Mouse (Mus musculus): ENCODE measurements around the gene Ktn1. TPM values are rescaled to one million over a fixed set of nuclear protein-coding genes. Genes with fewer than 3 reads are reported as not detected.

The Ktn1 gene
- total RNA-seq, 4 experiments from 2014 or later: 81.6 to 87.6 (median 86.2) TPM

GRCm38 (mm10) chr14:47754253-47754897 lies 106.1 kb downstream of the Ktn1 start:
- no peak for DNase-seq (ENCODE audit: low spot score in 2 of 2)

- DNase-seq (ENCODE audit: low spot score in 2 of 2): no peak
Measured at GRCm38 (mm10) chr14:47756411-47757065, 108.3 kb downstream of the Ktn1 start.

- no peak for DNase-seq (ENCODE audit: low spot score in 2 of 2)
Measured at GRCm38 (mm10) chr14:47765192-47765591, 116.9 kb downstream of the Ktn1 start.

- DNase-seq (ENCODE audit: low spot score in 2 of 2): no peak
Measured at GRCm38 (mm10) chr14:47765796-47766195, 117.5 kb downstream of the Ktn1 start.

- no peak for DNase-seq (ENCODE audit: low spot score in 2 of 2)
Measured at GRCm38 (mm10) chr14:47766373-47766772, 118.1 kb downstream of the Ktn1 start.

GRCm38 (mm10) chr14:47771496-47771895 lies 123.2 kb downstream of the Ktn1 start:
- DNase-seq (ENCODE audit: low spot score in 2 of 2): no peak

- no peak for DNase-seq (ENCODE audit: low spot score in 2 of 2)
Measured at GRCm38 (mm10) chr14:47775543-47775942, 127.3 kb downstream of the Ktn1 start.

GRCm38 (mm10) chr14:47776260-47777035 lies 128.2 kb downstream of the Ktn1 start:
- no peak for DNase-seq (ENCODE audit: low spot score in 2 of 2)

GRCm38 (mm10) chr14:47786112-47786511 lies 137.9 kb downstream of the Ktn1 start:
- DNase-seq (ENCODE audit: low spot score in 2 of 2): no peak

Other genes with a start within 250 kb of the Ktn1 start
- gene Dlgap5, start 230.0 kb upstream of the Ktn1 start, total RNA-seq (2022): 1 to 10 TPM in 1 of 4 experiments, under 1 TPM in 3; 0.34 to 1.2 (median 0.42) TPM
- 100 to 1,000 TPM in 1 of 4 experiments, 10 to 100 TPM in 3; 80.4 to 102 (median 92.3) TPM for gene Fbxo34, start 198.0 kb upstream of the Ktn1 start, total RNA-seq (2022)
- 10 to 100 TPM; 18.3 to 19.3 (median 18.8) TPM for gene Atg14, start 77.8 kb upstream of the Ktn1 start, total RNA-seq (2022)

Data from left cerebral cortex, adult 8-10 months (tissue).